Mouse (Mus musculus): ENCODE results near the gene Lsm7. TPM values are rescaled to one million over a fixed set of nuclear protein-coding genes. Genes with fewer than 3 reads are reported as not detected.

Gene Lsm7
- polyA plus RNA-seq, 1 experiment, result 136 TPM

DNA sequence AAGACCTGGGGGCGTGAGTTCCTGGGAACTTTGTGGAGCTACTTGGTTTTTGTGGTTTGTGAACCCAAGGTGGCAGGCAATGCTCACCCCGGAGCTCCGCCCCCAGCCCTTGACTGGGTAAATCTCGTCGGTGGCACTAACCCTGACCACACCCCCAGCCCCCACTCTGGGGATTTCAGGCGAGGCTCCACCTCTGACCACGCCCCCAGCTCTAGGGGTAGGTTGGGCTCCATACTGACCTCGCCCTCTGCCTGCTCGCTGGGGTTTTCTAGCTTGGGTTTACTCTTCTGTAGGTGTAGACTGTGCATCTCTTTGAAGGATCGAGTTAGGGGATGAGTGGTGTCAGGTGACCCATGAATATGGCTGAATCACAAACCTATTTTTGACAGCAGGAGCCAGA is 6.4 kb downstream of the Lsm7 start:
- TF ChIP-seq POLR2A (IDR thresholded peaks at IDR 0.05; ENCODE audit: borderline replicate concordance, control insufficient read depth, low read depth, low read length), result no peak
- TF ChIP-seq CTCF (IDR thresholded peaks at IDR 0.05; ENCODE audit: control insufficient read depth, insufficient read depth, low read length), result no peak
- WGBS, result 2% methylated on average over 10 of the region's 10 CpGs
- no peaks in the 10 kb centered on the region for H3K4me1 ChIP-seq (ENCODE audit: control insufficient read depth, insufficient read depth, low read length)
- H3K27ac ChIP-seq (ENCODE audit: control insufficient read depth, insufficient read depth, low read depth, low read length, poor library complexity), result no peak overlapping the region
- H3K4me3 ChIP-seq (replicated peaks; ENCODE audit: control insufficient read depth, low read depth, low read length), result no peak overlapping the region

DNA sequence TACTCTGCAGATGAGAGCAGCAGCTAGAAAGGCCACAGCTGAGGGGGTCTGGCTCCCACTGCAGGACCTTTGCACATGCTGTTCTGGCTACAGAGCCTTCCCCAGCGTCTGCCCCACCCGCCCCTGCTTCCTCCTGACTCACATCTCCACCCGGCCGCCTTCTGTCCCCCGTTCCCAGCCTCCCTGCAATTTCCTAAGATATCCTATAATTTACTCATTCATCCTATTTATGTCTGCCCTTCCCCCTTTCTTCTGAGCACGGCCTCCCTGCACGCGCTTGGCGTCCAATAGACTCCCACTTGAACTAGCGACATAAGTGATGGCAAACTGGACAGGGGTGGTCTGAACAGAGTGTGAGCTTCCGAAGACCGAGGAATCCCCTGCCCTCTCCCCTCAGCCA is 9.3 kb downstream of the Lsm7 start:
- no peaks in the 10 kb centered on the region for H3K4me1 ChIP-seq (ENCODE audit: control insufficient read depth, insufficient read depth, low read length)
- H3K4me3 ChIP-seq (replicated peaks; ENCODE audit: control insufficient read depth, low read depth, low read length), result no peak overlapping the region
- no peak overlapping the region for H3K27ac ChIP-seq (ENCODE audit: control insufficient read depth, insufficient read depth, low read depth, low read length, poor library complexity)
- TF ChIP-seq POLR2A (IDR thresholded peaks at IDR 0.05; ENCODE audit: borderline replicate concordance, control insufficient read depth, low read depth, low read length) (no peak), CTCF (IDR thresholded peaks at IDR 0.05; ENCODE audit: control insufficient read depth, insufficient read depth, low read length) (no peak)
- 80% methylated on average over 12 of the region's 12 CpGs for WGBS

DNA sequence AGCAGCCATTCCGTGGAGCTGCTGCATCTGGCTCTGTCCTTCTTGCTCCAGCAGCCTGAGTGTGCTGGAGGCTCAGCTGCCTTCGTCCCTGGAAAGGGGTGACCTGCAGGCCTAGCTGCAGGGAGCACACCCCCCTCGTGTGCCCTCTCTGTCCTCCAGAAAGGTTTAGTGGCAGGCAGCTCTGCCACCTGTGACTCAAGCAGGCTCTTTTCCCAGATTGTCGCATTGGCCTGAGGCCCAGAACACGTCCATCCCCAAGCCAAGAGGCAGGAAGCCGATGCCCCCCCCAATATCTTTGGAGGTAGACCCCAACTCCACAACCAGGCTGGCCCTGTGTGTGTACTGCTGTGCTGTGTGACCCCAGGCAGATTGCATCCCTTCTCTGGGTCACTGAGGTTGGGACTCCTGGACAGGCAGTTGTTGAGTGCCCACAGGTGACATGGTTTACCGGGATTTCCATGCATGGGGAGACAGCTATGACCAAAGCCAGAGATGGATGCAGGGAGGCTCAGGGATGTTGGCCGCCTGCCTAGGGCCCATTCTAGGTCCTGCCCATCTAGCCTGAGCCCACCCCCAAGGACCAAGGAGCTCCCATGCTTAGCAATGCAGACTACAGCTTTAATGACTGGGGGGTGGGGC is 9.8 kb downstream of the Lsm7 start:
- Histone ChIP-seq H3K4me1 (ENCODE audit: control insufficient read depth, insufficient read depth, low read length) (no peaks in the 10 kb centered on the region), H3K27ac (ENCODE audit: control insufficient read depth, insufficient read depth, low read depth, low read length, poor library complexity) (no peak overlapping the region), H3K4me3 (replicated peaks; ENCODE audit: control insufficient read depth, low read depth, low read length) (no peak overlapping the region)
- WGBS, result 72% methylated on average over 8 of the region's 8 CpGs
- no peak for TF ChIP-seq CTCF (IDR thresholded peaks at IDR 0.05; ENCODE audit: control insufficient read depth, insufficient read depth, low read length)
- no peak for TF ChIP-seq POLR2A (IDR thresholded peaks at IDR 0.05; ENCODE audit: borderline replicate concordance, control insufficient read depth, low read depth, low read length)

DNA sequence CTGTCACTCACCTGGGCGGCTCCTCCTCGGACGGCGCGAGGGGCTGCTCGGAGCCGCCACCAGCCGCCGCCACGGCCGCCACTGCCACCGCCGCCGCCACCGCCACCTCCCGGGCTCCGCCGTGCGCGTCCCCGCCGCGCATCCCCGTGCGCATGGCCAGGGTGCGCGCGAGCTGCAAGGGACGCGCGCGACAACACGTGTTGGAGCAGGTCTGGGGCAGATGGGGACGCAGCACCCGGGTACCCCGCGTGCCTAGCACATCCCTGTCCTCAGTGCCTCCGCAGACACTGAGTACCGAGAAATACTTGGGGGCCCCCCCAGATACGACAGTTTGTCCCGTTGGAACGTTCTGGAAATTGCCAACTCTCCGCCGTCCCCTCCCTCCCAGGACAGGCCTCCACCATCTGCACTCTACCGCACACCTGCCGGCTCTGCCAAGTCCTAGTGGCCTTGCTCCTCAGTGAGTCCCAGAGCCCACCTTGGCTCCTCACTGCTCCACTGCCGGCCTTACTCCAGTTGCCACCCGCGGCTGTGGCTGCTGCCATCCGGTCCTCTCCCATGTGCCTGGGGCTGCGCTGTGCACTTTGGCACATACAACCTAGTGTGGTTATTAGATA is 11.0 kb downstream of the Lsm7 start, which contains the start of gene Lingo3:
Gene Lingo3, minus strand, starts transcription at position 109 of the 617 bp plus-strand sequence.
- WGBS, result 5% methylated on average over 51 of the region's 51 CpGs
- TF ChIP-seq POLR2A (IDR thresholded peaks at IDR 0.05; ENCODE audit: borderline replicate concordance, control insufficient read depth, low read depth, low read length) (no peak), CTCF (IDR thresholded peaks at IDR 0.05; ENCODE audit: control insufficient read depth, insufficient read depth, low read length) (no peak)
- Histone ChIP-seq H3K4me1 (ENCODE audit: control insufficient read depth, insufficient read depth, low read length) (no peaks in the 10 kb centered on the region), H3K4me3 (replicated peaks; ENCODE audit: control insufficient read depth, low read depth, low read length) (no peak within 1 kb of the TSS), H3K27ac (ENCODE audit: control insufficient read depth, insufficient read depth, low read depth, low read length, poor library complexity) (no peak within 1 kb of the TSS; the same call in 1 of the 2 replicates)

DNA sequence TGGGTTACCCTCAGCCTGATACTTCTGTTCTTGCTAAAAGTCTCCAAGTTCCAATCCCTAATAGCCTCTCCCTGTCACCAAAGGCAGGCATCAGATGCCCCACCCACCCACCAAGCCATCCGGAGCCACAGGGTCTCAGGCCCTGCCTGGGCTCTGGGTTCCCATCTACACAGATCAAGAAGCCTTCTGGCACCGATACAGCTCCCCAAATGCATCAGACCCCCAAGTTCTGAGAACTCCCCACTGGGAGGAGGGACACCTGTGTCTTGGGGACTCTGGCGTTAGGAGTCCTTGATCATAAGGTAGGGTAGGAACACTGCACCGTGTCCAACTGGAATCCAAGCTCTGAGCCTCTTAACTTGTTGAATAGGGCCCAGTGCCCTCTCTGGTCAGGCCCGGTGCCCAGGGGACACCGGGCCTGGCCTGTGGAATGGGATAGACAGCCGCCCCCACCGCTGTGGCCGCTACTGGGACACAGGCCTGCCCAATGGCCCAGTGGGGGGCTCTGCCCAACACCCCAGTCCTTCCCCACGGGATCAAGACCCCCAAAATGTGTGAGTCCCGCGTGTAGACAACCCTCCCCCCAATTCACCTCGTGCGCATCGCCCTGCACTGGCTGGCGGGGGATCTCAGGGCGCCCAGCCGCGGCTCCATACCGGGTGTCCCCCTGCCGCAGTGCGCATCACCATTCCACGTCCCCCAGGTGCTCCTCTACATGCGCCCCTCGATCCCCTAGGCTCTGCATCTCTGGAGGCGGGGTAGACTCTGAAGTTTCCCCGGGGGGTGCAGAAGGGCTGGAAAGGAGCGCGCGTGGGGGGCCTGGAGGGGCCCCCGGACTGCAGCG is 11.7 kb downstream of the Lsm7 start:
- no peak overlapping the region for H3K27ac ChIP-seq (ENCODE audit: control insufficient read depth, insufficient read depth, low read depth, low read length, poor library complexity)
- WGBS, result 13% methylated on average over 32 of the region's 32 CpGs
- TF ChIP-seq CTCF (IDR thresholded peaks at IDR 0.05; ENCODE audit: control insufficient read depth, insufficient read depth, low read length) (no peak), POLR2A (IDR thresholded peaks at IDR 0.05; ENCODE audit: borderline replicate concordance, control insufficient read depth, low read depth, low read length) (no peak)
- no peak overlapping the region for H3K4me3 ChIP-seq (replicated peaks; ENCODE audit: control insufficient read depth, low read depth, low read length)
- H3K4me1 ChIP-seq (ENCODE audit: control insufficient read depth, insufficient read depth, low read length), result no peaks in the 10 kb centered on the region

DNA sequence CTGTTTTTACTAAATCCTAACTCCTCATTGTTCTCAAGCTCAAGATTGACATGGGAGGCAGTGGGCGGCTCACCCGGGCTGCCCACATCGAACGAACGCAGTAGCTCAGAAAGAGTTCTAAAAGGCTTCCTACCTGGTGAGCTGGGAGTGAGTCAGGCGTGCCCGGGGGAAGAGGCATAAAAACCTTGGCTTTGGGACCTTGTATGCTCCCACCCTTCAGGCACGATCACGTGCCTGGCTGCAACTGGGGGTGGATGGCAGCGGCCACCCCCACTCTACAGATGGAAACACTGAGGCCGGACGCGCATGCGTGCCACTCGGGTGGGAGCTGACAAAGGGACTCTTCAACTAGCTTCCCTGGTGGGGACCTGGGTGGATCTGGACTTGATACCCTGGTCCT is 12.7 kb downstream of the Lsm7 start:
- H3K27ac ChIP-seq (ENCODE audit: control insufficient read depth, insufficient read depth, low read depth, low read length, poor library complexity), result no peak overlapping the region
- WGBS, result 83% methylated on average over 15 of the region's 15 CpGs
- no peak overlapping the region for H3K4me3 ChIP-seq (replicated peaks; ENCODE audit: control insufficient read depth, low read depth, low read length)
- H3K4me1 ChIP-seq (ENCODE audit: control insufficient read depth, insufficient read depth, low read length), result no peaks in the 10 kb centered on the region
- TF ChIP-seq CTCF (IDR thresholded peaks at IDR 0.05; ENCODE audit: control insufficient read depth, insufficient read depth, low read length) (no peak), POLR2A (IDR thresholded peaks at IDR 0.05; ENCODE audit: borderline replicate concordance, control insufficient read depth, low read depth, low read length) (no peak)

DNA sequence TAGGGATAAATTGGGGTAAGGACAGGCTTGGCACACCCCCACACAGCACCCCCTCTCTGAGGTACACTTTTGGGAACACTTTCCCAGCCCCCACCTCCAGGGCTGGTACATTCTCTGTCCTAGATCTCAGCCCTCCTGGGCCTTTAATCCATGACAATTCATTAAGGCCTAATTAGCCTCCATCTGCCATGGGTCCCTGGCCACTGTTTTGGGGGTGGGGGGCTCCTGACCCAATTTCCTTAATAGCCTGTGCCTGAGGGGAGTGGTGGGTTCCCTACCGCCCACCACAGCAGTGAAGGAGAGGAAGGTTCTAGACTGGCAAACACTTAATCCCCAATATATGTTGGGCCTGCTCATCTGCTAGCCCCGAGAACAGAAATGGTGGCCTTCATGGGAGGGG is 13.3 kb downstream of the Lsm7 start:
- Histone ChIP-seq H3K27ac (ENCODE audit: control insufficient read depth, insufficient read depth, low read depth, low read length, poor library complexity) (no peak overlapping the region), H3K4me3 (replicated peaks; ENCODE audit: control insufficient read depth, low read depth, low read length) (no peak overlapping the region), H3K4me1 (ENCODE audit: control insufficient read depth, insufficient read depth, low read length) (no peaks in the 10 kb centered on the region)
- TF ChIP-seq POLR2A (IDR thresholded peaks at IDR 0.05; ENCODE audit: borderline replicate concordance, control insufficient read depth, low read depth, low read length), result no peak
- no peak for TF ChIP-seq CTCF (IDR thresholded peaks at IDR 0.05; ENCODE audit: control insufficient read depth, insufficient read depth, low read length)
- 81% methylated on average over 2 of the region's 2 CpGs for WGBS

DNA sequence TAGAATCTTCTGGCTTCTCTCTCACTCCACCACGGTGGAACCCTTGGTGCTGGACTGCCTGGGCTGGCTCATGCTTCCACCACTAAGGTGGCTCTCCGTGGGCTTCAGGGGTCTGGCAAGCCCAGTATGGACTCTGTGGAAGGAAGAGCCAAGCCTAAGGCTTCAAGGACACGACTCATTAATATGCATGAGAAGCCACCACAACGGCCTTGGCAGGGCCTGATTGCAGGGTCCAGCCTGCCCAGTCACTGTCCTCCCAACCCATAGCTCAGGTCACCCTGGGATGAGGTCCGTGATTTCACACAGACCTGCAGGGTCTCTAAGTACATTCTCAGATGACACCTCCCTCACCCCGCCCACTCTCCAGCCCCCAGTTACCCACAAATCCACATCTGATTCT is 15.2 kb downstream of the Lsm7 start:
- TF ChIP-seq CTCF (IDR thresholded peaks at IDR 0.05; ENCODE audit: control insufficient read depth, insufficient read depth, low read length), result no peak
- TF ChIP-seq POLR2A (IDR thresholded peaks at IDR 0.05; ENCODE audit: borderline replicate concordance, control insufficient read depth, low read depth, low read length), result no peak
- H3K4me1 ChIP-seq (ENCODE audit: control insufficient read depth, insufficient read depth, low read length), result no peaks in the 10 kb centered on the region
- H3K27ac ChIP-seq (ENCODE audit: control insufficient read depth, insufficient read depth, low read depth, low read length, poor library complexity), result no peak overlapping the region
- 63% methylated on average over 6 of the region's 6 CpGs for WGBS
- H3K4me3 ChIP-seq (replicated peaks; ENCODE audit: control insufficient read depth, low read depth, low read length), result no peak overlapping the region

Data from bone marrow, adult 2 months (tissue).